Mouse (Mus musculus): Measurements from ENCODE around the gene Gpr89. TPM values are rescaled to one million over a fixed set of nuclear protein-coding genes. Genes with fewer than 3 reads are reported as not detected.

The Gpr89 gene
- polyA plus RNA-seq, 1 experiment from 2014 or later: 46.6 TPM

DNA sequence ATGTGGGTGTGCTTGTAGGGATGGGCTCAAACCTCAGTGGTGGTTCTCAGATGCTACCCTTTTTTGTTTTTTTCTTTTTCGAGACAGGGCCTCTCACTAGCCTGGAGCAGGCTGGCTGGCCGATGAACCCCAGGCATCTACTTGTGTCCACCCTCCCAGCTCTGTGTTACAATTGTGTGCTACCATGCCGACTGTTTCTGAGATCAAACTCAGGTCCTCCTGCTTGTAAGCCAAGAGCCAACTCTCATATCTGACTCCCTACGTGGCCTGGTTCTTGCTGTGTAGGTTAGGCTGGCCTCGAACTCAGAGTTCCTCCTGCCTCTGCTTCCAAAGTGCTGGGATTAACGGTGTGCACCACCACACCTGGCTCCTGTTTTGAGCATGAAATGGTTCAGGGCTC is 60.0 kb downstream of the Gpr89 start:
- Histone ChIP-seq H3K9ac (replicated peaks; ENCODE audit: low read depth, low read length) (no peak overlapping the region), H3K36me3 (ENCODE audit: control insufficient read depth, insufficient read depth, low read length) (no peaks in the 10 kb centered on the region), H3K27ac (ENCODE audit: low read length) (no peak overlapping the region), H3K4me2 (replicated peaks; ENCODE audit: low read depth, low read length) (no peak overlapping the region), H3K4me1 (ENCODE audit: control insufficient read depth, insufficient read depth, low read length) (no peaks in the 10 kb centered on the region), H3K4me3 (ENCODE audit: low read depth, low read length) (no peak overlapping the region), H3K27me3 (ENCODE audit: control insufficient read depth, insufficient read depth, low read length) (no peaks in the 10 kb centered on the region), H3K9me3 (ENCODE audit: control insufficient read depth, low read depth, low read length) (no peaks in the 10 kb centered on the region)
- no peak for ATAC-seq (ENCODE audit: insufficient number of reproducible peaks, insufficient read depth, low FRiP score, low read depth)
- WGBS: 89% methylated on average over 6 of the region's 6 CpGs

DNA sequence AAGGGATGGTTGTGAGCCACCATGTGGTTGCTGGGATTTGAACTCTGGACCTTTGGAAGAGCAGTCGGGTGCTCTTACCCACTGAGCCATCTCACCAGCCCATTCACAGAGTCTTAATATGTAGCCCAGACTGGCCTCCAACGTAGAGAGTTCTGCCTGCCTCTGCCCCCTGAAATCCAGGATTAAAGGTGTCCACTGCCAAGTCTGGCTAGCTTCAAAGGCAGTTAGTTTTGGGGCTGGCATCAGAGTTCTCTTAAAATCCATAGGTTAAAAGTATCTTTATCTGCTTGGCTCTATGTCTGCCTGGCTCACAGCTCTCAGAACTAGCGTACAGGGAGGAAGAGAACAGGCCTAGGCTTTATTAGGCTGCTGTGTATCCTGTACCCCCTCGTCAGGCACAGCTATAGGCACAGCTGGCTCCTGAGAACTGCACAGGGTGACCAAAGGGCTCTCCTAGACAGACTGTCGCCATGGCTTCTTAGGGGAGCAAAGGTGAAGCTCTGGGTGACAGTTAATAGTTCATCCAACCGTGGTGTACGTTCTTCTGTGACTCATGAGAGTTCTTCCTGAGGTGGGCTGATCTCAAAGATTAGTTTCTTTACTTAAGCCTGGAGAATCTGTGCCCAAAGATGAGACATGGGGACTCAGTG is 66.0 kb downstream of the Gpr89 start:
- H3K9me3 ChIP-seq (ENCODE audit: control insufficient read depth, low read depth, low read length): no peaks in the 10 kb centered on the region
- H3K4me2 ChIP-seq (replicated peaks; ENCODE audit: low read depth, low read length): no peak overlapping the region
- ATAC-seq (ENCODE audit: insufficient number of reproducible peaks, insufficient read depth, low FRiP score, low read depth): no peak
- no peak overlapping the region for H3K9ac ChIP-seq (replicated peaks; ENCODE audit: low read depth, low read length)
- no peak overlapping the region for H3K4me3 ChIP-seq (ENCODE audit: low read depth, low read length)
- no peak overlapping the region for H3K27ac ChIP-seq (ENCODE audit: low read length)
- H3K36me3 ChIP-seq (ENCODE audit: control insufficient read depth, insufficient read depth, low read length): no peaks in the 10 kb centered on the region
- WGBS: 63% methylated on average over 7 of the region's 7 CpGs
- no peaks in the 10 kb centered on the region for H3K27me3 ChIP-seq (ENCODE audit: control insufficient read depth, insufficient read depth, low read length)
- no peaks in the 10 kb centered on the region for H3K4me1 ChIP-seq (ENCODE audit: control insufficient read depth, insufficient read depth, low read length)

DNA sequence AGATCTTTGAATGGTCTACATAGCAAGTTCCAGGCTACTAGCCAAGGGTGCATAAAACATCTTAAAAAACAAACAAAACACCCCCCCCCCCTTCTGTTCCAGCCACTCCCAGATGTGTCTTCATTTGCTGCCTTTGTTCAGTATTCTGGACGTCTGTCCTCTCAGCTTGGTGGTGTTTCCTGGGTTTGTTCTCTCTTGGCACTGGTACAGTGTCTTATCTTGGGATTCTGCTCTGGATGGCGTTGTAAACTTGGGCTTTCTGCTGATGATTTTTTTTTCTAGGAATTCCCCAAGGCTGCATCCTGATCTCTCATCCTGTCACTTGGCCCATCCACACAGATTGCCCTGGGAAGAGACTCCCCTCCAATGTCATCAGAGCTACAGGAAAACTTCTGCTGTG is 68.7 kb downstream of the Gpr89 start:
- no peaks in the 10 kb centered on the region for H3K4me1 ChIP-seq (ENCODE audit: control insufficient read depth, insufficient read depth, low read length)
- no peak overlapping the region for H3K4me2 ChIP-seq (replicated peaks; ENCODE audit: low read depth, low read length)
- H3K9ac ChIP-seq (replicated peaks; ENCODE audit: low read depth, low read length): no peak overlapping the region
- no peak for ATAC-seq (ENCODE audit: insufficient number of reproducible peaks, insufficient read depth, low FRiP score, low read depth)
- no peaks in the 10 kb centered on the region for H3K27me3 ChIP-seq (ENCODE audit: control insufficient read depth, insufficient read depth, low read length)
- H3K4me3 ChIP-seq (ENCODE audit: low read depth, low read length): no peak overlapping the region
- 64% methylated on average over 2 of the region's 2 CpGs for WGBS
- H3K27ac ChIP-seq (ENCODE audit: low read length): no peak overlapping the region
- no peaks in the 10 kb centered on the region for H3K9me3 ChIP-seq (ENCODE audit: control insufficient read depth, low read depth, low read length)
- H3K36me3 ChIP-seq (ENCODE audit: control insufficient read depth, insufficient read depth, low read length): no peaks in the 10 kb centered on the region

DNA sequence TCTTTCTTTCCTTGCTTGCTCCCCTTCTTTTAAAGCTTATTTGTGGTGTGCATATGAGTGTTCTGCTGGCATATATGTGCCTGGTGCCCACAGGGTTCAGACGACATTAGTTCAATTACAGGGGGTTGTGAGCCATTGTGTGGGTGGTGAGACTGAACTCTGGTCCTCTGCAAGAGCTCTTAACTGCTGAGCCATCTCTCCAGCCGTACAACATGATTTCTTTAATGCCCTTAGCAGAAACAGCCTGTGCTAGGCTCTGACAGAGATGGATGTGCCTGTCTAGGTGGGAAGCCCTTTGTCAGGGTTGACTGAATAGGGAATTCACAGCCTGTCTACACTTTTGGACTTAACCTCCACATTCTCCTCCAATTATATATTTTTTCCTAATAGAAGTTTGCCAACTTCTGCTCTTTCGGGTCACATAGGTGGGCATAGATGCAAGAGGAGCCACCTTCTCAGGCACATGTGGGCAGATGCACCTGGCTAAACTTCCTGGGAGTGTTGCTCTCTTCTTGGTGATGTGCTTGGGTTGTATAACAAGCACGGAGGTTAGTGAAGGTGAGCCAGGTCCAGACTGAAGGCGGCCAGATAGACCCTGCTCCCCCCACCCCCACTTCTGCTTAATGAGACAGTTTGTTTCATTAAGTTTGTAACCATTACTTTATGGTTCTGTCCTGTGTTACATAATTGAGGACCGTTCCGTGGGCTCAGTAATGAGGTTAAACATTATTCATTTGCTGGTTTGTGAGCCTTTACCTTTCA is 70.4 kb downstream of the Gpr89 start:
- Histone ChIP-seq H3K4me1 (ENCODE audit: control insufficient read depth, insufficient read depth, low read length) (no peaks in the 10 kb centered on the region), H3K4me3 (ENCODE audit: low read depth, low read length) (no peak overlapping the region), H3K9ac (replicated peaks; ENCODE audit: low read depth, low read length) (no peak overlapping the region), H3K4me2 (replicated peaks; ENCODE audit: low read depth, low read length) (no peak overlapping the region), H3K27me3 (ENCODE audit: control insufficient read depth, insufficient read depth, low read length) (no peaks in the 10 kb centered on the region), H3K27ac (ENCODE audit: low read length) (no peak overlapping the region), H3K36me3 (ENCODE audit: control insufficient read depth, insufficient read depth, low read length) (no peaks in the 10 kb centered on the region), H3K9me3 (ENCODE audit: control insufficient read depth, low read depth, low read length) (no peaks in the 10 kb centered on the region)
- 69% methylated on average over 7 of the region's 7 CpGs for WGBS
- ATAC-seq (ENCODE audit: insufficient number of reproducible peaks, insufficient read depth, low FRiP score, low read depth): no peak

DNA sequence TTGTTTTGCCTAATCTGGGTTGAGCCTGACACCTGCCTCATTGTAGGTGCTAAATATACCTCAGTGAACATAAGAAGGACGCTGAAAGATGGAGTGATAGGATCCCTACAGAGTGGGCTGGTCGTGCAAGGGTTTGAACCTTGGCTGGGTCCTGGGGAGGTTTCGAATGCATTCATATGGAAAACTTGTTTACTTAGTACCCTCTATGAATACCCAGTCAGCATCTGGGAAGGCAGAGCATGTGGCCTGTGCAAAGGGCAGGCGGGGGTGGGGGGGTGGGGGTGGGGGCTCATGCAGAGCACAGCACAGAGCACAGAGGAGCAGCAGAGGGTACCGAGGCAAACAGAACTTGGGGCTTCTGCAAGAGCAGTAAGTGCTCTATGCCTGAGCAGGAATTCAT is 72.2 kb downstream of the Gpr89 start:
- Histone ChIP-seq H3K27me3 (ENCODE audit: control insufficient read depth, insufficient read depth, low read length) (no peaks in the 10 kb centered on the region), H3K4me1 (ENCODE audit: control insufficient read depth, insufficient read depth, low read length) (no peaks in the 10 kb centered on the region), H3K27ac (ENCODE audit: low read length) (no peak overlapping the region), H3K9ac (replicated peaks; ENCODE audit: low read depth, low read length) (no peak overlapping the region), H3K9me3 (ENCODE audit: control insufficient read depth, low read depth, low read length) (no peaks in the 10 kb centered on the region), H3K4me3 (ENCODE audit: low read depth, low read length) (no peak overlapping the region), H3K4me2 (replicated peaks; ENCODE audit: low read depth, low read length) (no peak overlapping the region), H3K36me3 (ENCODE audit: control insufficient read depth, insufficient read depth, low read length) (no peaks in the 10 kb centered on the region)
- no peak for ATAC-seq (ENCODE audit: insufficient number of reproducible peaks, insufficient read depth, low FRiP score, low read depth)
- 38% methylated on average over 5 of the region's 5 CpGs for WGBS

DNA sequence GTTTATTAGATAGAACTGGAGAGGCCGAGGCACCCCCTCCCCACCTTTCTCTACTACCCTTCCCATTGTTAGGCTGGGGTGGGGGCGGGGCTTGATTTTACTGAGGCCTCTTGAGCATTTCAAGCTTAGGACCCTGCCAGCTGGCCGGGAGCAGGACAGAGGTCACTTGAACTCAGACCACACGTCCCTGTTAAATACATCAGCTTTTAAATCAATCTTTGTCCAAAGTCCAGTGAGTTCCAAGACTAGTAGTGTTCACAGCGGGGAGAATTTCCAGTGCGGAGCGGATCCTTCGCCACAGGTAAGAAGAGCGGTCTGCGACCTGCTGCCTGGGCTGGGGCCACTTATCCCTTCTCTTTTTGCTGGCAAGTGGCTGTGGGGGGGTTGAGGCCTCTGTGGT is 75.3 kb downstream of the Gpr89 start:
- Histone ChIP-seq H3K9me3 (ENCODE audit: control insufficient read depth, low read depth, low read length) (no peaks in the 10 kb centered on the region), H3K27ac (ENCODE audit: low read length) (no peak overlapping the region), H3K4me1 (ENCODE audit: control insufficient read depth, insufficient read depth, low read length) (no peaks in the 10 kb centered on the region), H3K27me3 (ENCODE audit: control insufficient read depth, insufficient read depth, low read length) (no peaks in the 10 kb centered on the region), H3K36me3 (ENCODE audit: control insufficient read depth, insufficient read depth, low read length) (no peaks in the 10 kb centered on the region), H3K9ac (replicated peaks; ENCODE audit: low read depth, low read length) (no peak overlapping the region), H3K4me2 (replicated peaks; ENCODE audit: low read depth, low read length) (no peak overlapping the region), H3K4me3 (ENCODE audit: low read depth, low read length) (no peak overlapping the region)
- no peak for ATAC-seq (ENCODE audit: insufficient number of reproducible peaks, insufficient read depth, low FRiP score, low read depth)
- 75% methylated on average over 10 of the region's 10 CpGs for WGBS

DNA sequence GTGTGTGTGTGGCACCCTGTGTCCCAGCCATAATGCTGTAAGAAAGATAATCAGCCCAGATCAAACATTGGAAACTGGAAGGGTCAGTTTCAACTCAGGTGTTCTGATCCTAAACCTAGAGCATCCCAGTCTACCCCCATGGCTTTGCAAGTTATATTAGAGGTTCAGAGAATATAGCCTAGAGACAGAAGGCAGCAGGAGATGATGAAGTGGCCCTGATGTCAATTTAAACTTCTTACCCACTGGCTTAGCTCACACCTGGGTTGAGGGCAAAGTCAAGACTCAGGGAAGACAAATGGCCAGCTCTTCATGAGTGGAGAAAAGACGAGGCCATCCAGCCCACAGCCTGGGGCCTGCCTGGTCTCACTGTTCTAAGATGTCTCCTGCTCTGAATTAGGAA is 76.2 kb downstream of the Gpr89 start, which contains the start of the genes Pdzk1 and Cd160:
Gene Pdzk1 (plus strand): TSS at position 301 of the 400 bp plus-strand sequence.
Gene Cd160 (minus strand): TSS at position 368 of the 400 bp plus-strand sequence.
- no peak within 1 kb of the TSS for H3K4me3 ChIP-seq (ENCODE audit: low read depth, low read length)
- no peaks in the 10 kb centered on the region for H3K9me3 ChIP-seq (ENCODE audit: control insufficient read depth, low read depth, low read length)
- no peaks in the 10 kb centered on the region for H3K4me1 ChIP-seq (ENCODE audit: control insufficient read depth, insufficient read depth, low read length)
- no peak within 1 kb of the TSS for H3K27ac ChIP-seq (ENCODE audit: low read length)
- WGBS: 71% methylated on average over 1 of the region's 1 CpGs
- no peak within 1 kb of the TSS for H3K4me2 ChIP-seq (replicated peaks; ENCODE audit: low read depth, low read length)
- H3K36me3 ChIP-seq (ENCODE audit: control insufficient read depth, insufficient read depth, low read length): no peaks in the 10 kb centered on the region
- no peaks in the 10 kb centered on the region for H3K27me3 ChIP-seq (ENCODE audit: control insufficient read depth, insufficient read depth, low read length)
- no peak for ATAC-seq (ENCODE audit: insufficient number of reproducible peaks, insufficient read depth, low FRiP score, low read depth)
- no peak within 1 kb of the TSS for H3K9ac ChIP-seq (replicated peaks; ENCODE audit: low read depth, low read length)

DNA sequence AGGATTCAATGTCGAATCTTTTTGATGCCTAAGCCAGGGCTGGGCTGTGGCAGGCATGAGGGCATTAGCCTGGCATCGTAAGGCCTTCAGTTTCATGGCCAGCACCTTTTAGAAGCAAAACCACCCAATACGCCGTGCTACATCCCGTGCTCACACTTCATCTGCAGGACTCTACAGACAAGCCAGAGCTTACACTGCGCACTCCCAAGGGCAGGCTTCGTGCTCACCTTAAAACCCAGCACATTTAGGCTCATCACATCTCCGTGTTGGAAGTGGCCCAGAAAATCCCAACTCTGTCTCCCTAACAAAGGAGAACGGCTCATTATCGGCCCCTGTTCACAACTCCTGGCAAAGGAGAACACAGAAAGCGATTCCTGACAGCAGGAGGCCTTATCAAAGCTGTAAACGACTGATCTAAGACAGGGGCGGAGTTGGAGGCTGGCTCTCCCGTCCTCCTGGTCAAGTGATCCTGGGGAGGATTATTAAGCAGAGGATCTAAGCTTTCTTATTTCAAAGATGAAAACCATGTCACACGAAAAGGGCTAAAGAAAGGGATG is 76.8 kb downstream of the Gpr89 start:
- Histone ChIP-seq H3K9me3 (ENCODE audit: control insufficient read depth, low read depth, low read length) (no peaks in the 10 kb centered on the region), H3K4me1 (ENCODE audit: control insufficient read depth, insufficient read depth, low read length) (no peaks in the 10 kb centered on the region), H3K4me3 (ENCODE audit: low read depth, low read length) (no peak overlapping the region), H3K27ac (ENCODE audit: low read length) (no peak overlapping the region), H3K27me3 (ENCODE audit: control insufficient read depth, insufficient read depth, low read length) (no peaks in the 10 kb centered on the region), H3K9ac (replicated peaks; ENCODE audit: low read depth, low read length) (no peak overlapping the region), H3K4me2 (replicated peaks; ENCODE audit: low read depth, low read length) (no peak overlapping the region), H3K36me3 (ENCODE audit: control insufficient read depth, insufficient read depth, low read length) (no peaks in the 10 kb centered on the region)
- 39% methylated on average over 15 of the region's 15 CpGs for WGBS
- ATAC-seq (ENCODE audit: insufficient number of reproducible peaks, insufficient read depth, low FRiP score, low read depth): no peak

Measured in stomach, embryonic 14.5 days (tissue).